Mouse (Mus musculus) forebrain, embryonic 13.5 days (tissue): Measurements from ENCODE around the gene Avpr1b. TPM values are rescaled to one million over a fixed set of nuclear protein-coding genes. Genes with fewer than 3 reads are reported as not detected.
A peak's percentile ranks its signal among the peaks of the same experiment; 100 is the strongest.
"Not testable (repeated sequence)": the region's sequence is repeated elsewhere in the genome, so short reads cannot be mapped to it uniquely, and the experiment has no call there.

ENCODE experiments used
- ATAC-seq: fragments of 200-750 bp; cut with Nextera tagmentation; 2 replicates; pipeline ENCODE4 v1.8.0; 2017
- H3K27ac ChIP-seq: fragments of 300-500 bp; sonication (generic); 2 replicates; pipeline ENCODE4 v1.5.1; 2015; ENCODE audit warnings: inconsistent platforms, mild to moderate bottlenecking, moderate library complexity
- H3K27me3 ChIP-seq: fragments of 300-500 bp; sonication (generic); 2 replicates; pipeline ENCODE4 v1.6.1; 2015; ENCODE audit warnings: mild to moderate bottlenecking, inconsistent platforms
- H3K36me3 ChIP-seq: fragments of 300-500 bp; sonication (generic); 2 replicates; pipeline ENCODE4 v1.6.1; 2015; ENCODE audit warnings: mild to moderate bottlenecking, inconsistent platforms; ENCODE audit not compliant: poor library complexity, severe bottlenecking
- H3K4me1 ChIP-seq: fragments of 300-500 bp; sonication (generic); 2 replicates; pipeline ENCODE4 v1.6.1; 2015; ENCODE audit warnings: inconsistent platforms
- H3K4me2 ChIP-seq: fragments of 300-500 bp; sonication (generic); 2 replicates; pipeline ENCODE4 v1.6.1; 2015; ENCODE audit warnings: inconsistent platforms, mild to moderate bottlenecking, moderate library complexity
- H3K4me3 ChIP-seq: fragments of 300-500 bp; sonication (generic); 2 replicates; pipeline ENCODE4 v1.5.1; 2015; ENCODE audit warnings: mild to moderate bottlenecking, inconsistent platforms
- H3K9ac ChIP-seq: fragments of 300-500 bp; sonication (generic); 2 replicates; pipeline ENCODE4 v1.6.1; 2015; ENCODE audit warnings: mild to moderate bottlenecking, inconsistent platforms
- H3K9me3 ChIP-seq: fragments of 300-500 bp; sonication (generic); replicated peaks from 2 replicates; pipeline ENCODE4 v1.6.1; 2016; ENCODE audit warnings: inconsistent platforms
- WGBS: fragments of 180-500 bp; shearing (Covaris S2); methylation state at CpG from one replicate; pipeline ENCODE4 v1.1.7; 2015; 5-methylcytosine and 5-hydroxymethylcytosine counted together
- polyA plus RNA-seq: library from polyadenylated mRNA; unstranded; fragments of >200 nt; fragmentation: Nextera tagmentation; extraction: Ambion mirVana; gene quantifications from 2 replicates; pipeline ENCODE4 v1.2.1, GENCODE M21; 2015

The Avpr1b gene
- polyA plus RNA-seq, 1 experiment from 2014 or later, result not detected

DNA sequence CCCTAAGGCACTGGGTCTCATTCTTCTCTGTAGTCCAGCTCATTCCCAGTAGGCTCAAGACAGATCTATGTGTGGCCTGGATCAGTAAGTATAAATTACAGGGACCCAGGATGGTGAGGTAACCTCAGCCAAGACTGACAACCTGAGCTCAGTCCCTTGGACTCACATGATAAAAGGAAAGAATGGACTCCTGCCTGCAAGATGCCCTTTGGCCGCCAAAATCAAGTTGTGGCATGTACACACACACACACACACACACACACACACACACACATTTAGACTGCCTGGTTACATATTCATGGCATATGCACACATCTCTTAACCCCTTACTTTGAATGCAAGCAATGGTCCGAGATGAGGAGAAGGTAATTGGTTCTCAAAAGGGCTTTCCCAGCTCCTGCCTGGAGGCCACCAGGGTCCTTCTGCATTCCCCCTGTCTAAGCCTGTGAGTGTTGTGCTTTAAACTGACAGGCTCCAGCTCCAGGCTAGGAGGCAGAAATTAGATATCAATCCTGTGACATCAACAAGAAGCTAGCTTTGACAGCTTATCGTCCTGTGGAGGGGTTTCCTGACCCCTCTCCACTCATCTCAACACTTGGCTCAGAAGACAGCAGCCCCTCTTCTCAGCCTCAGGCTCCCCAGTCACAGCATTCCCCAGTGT, 25.3 kb downstream of the Avpr1b start:
- ATAC-seq, result no peak
- Histone ChIP-seq H3K4me2 (no peak overlapping the region), H3K36me3 (no peaks in the 10 kb centered on the region), H3K9ac (no peak overlapping the region), H3K4me1 (no peaks in the 10 kb centered on the region), H3K27ac (no peak overlapping the region), H3K9me3 (no peaks in the 10 kb centered on the region; the same call in 1 of the 2 replicates), H3K4me3 (no peak overlapping the region), H3K27me3 (no peaks in the 10 kb centered on the region)
- WGBS, result 66% methylated on average over 3 of the region's 3 CpGs

- no peak overlapping the region for H3K9ac ChIP-seq
- H3K4me3 ChIP-seq, result no peak overlapping the region
- no peaks in the 10 kb centered on the region for H3K9me3 ChIP-seq
- 84% methylated on average over 6 of the region's 6 CpGs for WGBS
- H3K4me1 ChIP-seq, result no peaks in the 10 kb centered on the region
- no peaks in the 10 kb centered on the region for H3K27me3 ChIP-seq
- no peak overlapping the region for H3K4me2 ChIP-seq
- ATAC-seq, result no peak
- no peaks in the 10 kb centered on the region for H3K36me3 ChIP-seq
- H3K27ac ChIP-seq, result no peak overlapping the region
Observed at GRCm38 (mm10) chr1:131626200-131626599, 27.2 kb downstream of the Avpr1b start.

GRCm38 (mm10) chr1:131632216-131632615, 33.2 kb downstream of the Avpr1b start:
- ATAC-seq, H3K27me3 ChIP-seq: not testable (repeated sequence)

GRCm38 (mm10) chr1:131634495-131634894, 35.5 kb downstream of the Avpr1b start:
- H3K4me3 ChIP-seq, result no peak overlapping the region
- H3K27ac ChIP-seq, result no peak overlapping the region
- no peaks in the 10 kb centered on the region for H3K9me3 ChIP-seq
- H3K36me3 ChIP-seq, result no peaks in the 10 kb centered on the region
- no peaks in the 10 kb centered on the region for H3K27me3 ChIP-seq
- no peak for ATAC-seq
- no peaks in the 10 kb centered on the region for H3K4me1 ChIP-seq
- no peak overlapping the region for H3K9ac ChIP-seq
- H3K4me2 ChIP-seq, result no peak overlapping the region

More at GRCm38 (mm10) chr1:131632216-131632615, 33.2 kb downstream of the Avpr1b start:
- H3K9ac ChIP-seq, H3K27ac ChIP-seq, H3K4me3 ChIP-seq, H3K9me3 ChIP-seq, H3K4me1 ChIP-seq, H3K36me3 ChIP-seq, H3K4me2 ChIP-seq: not testable (repeated sequence)
- 27% methylated on average over 6 of the region's 6 CpGs for WGBS

DNA sequence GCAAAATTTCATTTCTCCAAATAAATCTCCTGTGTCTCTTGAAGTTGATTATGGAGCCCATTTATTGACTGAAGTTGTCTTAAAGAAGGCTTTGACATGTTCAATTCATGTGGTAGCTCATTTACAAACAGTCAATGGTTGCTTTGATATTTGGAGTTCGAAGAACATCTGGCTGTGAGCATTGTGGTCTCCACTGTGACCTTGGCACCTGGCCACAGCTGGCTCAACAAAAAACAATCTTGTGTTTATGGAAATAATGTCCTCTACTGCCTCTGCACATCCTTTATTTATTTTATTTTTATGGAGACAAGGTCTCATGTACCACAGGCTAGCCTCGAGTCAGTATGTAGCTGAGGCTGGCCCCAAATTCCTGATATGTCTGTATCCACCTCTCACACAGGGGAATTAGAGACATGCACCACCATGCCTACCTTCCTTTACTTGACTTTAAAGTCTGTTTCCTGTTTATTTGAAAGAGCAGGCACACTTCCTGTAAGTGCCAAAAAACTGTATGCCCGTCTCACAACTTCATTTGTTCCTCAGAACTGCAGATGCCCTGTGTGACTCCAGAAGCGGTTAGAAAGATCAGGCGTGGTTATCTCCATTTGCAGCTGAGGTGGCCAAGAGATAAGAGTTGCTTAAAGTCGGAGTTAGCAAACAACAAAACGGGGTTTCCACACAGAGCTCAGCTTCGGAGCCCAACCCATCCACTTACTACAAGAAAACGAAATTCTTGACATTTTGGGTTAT, 38.9 kb downstream of the Avpr1b start, which contains the start of gene Ctse:
Ctse (plus strand) TSS at position 516 of the 750 bp plus-strand sequence.
- Histone ChIP-seq H3K36me3 (no peaks in the 10 kb centered on the region), H3K27ac (no peak within 1 kb of the TSS), H3K9ac (no peak within 1 kb of the TSS), H3K4me1 (no peaks in the 10 kb centered on the region), H3K27me3 (no peaks in the 10 kb centered on the region), H3K4me3 (no peak within 1 kb of the TSS), H3K4me2 (no peak within 1 kb of the TSS), H3K9me3 (no peaks in the 10 kb centered on the region)
- ATAC-seq, result no peak
- 88% methylated on average over 9 of the region's 9 CpGs for WGBS

GRCm38 (mm10) chr1:131638541-131639421, 39.7 kb downstream of the Avpr1b start:
- 91% methylated on average over 9 of the region's 9 CpGs for WGBS
- H3K4me1 ChIP-seq, result no peaks in the 10 kb centered on the region
- H3K4me2 ChIP-seq, result no peak overlapping the region
- no peak overlapping the region for H3K27ac ChIP-seq
- H3K27me3 ChIP-seq, result no peaks in the 10 kb centered on the region
- H3K36me3 ChIP-seq, result no peaks in the 10 kb centered on the region
- no peak overlapping the region for H3K4me3 ChIP-seq
- no peaks in the 10 kb centered on the region for H3K9me3 ChIP-seq
- ATAC-seq, result no peak
- H3K9ac ChIP-seq, result no peak overlapping the region

DNA sequence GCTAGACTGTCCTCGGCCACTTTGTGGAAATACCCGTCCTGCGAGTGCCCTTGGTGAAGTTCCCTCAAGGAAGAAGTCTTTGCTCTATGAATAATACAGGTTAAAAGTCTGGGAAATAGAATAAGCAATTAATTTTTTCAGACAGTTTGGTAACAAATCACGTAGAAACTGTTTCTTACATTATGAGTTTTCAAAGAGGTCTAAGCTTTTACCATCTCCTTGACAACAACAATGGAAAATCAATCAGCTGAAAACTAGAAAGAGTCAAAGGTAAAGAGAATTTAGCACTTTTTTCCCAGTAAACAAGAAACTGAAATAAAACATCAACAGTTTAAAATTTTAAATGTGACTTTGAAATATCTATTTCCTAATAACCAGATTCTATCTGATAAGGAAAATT, 41.0 kb downstream of the Avpr1b start:
- WGBS, result 86% methylated on average over 4 of the region's 4 CpGs
- Histone ChIP-seq H3K36me3 (no peaks in the 10 kb centered on the region), H3K4me1 (no peaks in the 10 kb centered on the region)

GRCm38 (mm10) chr1:131641565-131641964, 42.5 kb downstream of the Avpr1b start:
- Histone ChIP-seq H3K27ac (no peak overlapping the region), H3K36me3 (no peaks in the 10 kb centered on the region), H3K4me1 (no peaks in the 10 kb centered on the region), H3K4me3 (no peak overlapping the region), H3K4me2 (no peak overlapping the region), H3K9me3 (no peaks in the 10 kb centered on the region), H3K9ac (no peak overlapping the region), H3K27me3 (no peaks in the 10 kb centered on the region)
- WGBS, result 93% methylated on average over 13 of the region's 13 CpGs
- ATAC-seq, result no peak

More for the DNA sequence above, 41.0 kb downstream of the Avpr1b start:
- no peak for ATAC-seq
- Histone ChIP-seq H3K27me3 (no peaks in the 10 kb centered on the region), H3K4me2 (no peak overlapping the region), H3K9ac (no peak overlapping the region), H3K4me3 (no peak overlapping the region), H3K27ac (no peak overlapping the region), H3K9me3 (no peaks in the 10 kb centered on the region)

GRCm38 (mm10) chr1:131642251-131642650, 43.2 kb downstream of the Avpr1b start:
- no peaks in the 10 kb centered on the region for H3K4me1 ChIP-seq
- H3K36me3 ChIP-seq, result no peaks in the 10 kb centered on the region
- no peak overlapping the region for H3K27ac ChIP-seq
- ATAC-seq, result no peak
- no peaks in the 10 kb centered on the region for H3K27me3 ChIP-seq
- no peak overlapping the region for H3K4me3 ChIP-seq
- 95% methylated on average over 2 of the region's 2 CpGs for WGBS
- no peaks in the 10 kb centered on the region for H3K9me3 ChIP-seq
- no peak overlapping the region for H3K9ac ChIP-seq
- H3K4me2 ChIP-seq, result no peak overlapping the region

DNA sequence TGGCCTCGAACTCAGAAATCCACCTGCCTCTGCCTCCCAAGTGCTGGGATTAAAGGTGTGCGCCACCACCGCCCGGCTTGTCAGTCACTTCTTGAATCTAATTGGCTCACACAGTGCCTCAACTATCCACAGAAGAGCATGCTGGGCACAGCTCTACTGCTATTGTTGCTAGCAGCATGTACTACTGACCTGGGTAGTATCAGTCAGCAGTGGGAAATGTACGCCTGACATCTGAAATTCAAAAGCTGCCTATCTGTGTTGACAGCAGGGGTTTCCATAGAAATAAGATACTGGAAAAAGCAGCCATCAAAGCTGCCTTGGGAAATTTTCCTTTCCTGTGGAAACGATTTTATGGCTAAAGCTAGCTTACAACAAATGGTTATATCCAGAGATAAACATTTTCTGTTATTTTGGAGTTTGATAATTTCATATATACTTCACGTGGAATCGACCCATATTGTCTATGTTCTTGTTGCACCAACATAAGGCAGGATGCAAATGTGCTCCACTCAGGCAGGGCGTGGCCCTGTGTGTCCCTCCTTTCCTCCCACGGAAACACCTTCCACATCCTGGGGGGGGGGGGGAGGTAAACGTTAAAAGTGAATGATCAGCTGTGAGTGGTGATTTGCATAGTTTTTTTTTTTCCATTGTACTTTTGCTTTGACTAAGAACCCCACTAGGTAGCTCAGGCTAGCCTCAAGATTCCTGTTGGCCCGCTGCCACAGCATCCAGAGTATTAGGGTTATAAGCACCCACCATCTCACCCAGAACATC, 53.8 kb downstream of the Avpr1b start:
- WGBS, result 77% methylated on average over 12 of the region's 12 CpGs
- Histone ChIP-seq H3K4me3 (no peak overlapping the region), H3K27ac (no peak overlapping the region), H3K4me2 (no peak overlapping the region), H3K36me3 (no peaks in the 10 kb centered on the region), H3K9me3 (no peaks in the 10 kb centered on the region), H3K4me1 (peaks cover 5% of the 10 kb centered on the region), H3K9ac (no peak overlapping the region), H3K27me3 (no peaks in the 10 kb centered on the region)
- 0 out of 2 replicates have a peak, but pooled peaks have one; percentile 27 for ATAC-seq

DNA sequence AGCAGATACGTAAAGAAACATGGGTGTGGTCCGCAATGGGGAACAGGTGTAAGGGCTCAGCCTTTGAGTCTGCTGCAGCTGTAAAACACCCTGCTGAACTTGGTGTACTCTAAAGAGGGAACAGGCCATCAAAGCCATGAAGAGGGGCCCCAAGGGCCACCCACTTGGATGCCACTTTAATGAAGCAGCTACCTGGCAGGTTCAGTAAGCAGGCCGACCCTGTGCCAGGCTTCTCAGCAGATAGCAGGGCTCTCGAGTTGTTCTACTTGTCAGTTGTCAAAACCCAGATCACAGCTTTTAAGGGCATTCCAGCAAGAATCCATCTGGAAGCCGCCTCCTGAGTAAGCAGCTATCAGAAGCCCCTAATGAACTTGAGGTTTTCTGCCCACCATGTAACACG, 56.6 kb downstream of the Avpr1b start:
- H3K4me3 ChIP-seq, result no peak overlapping the region
- H3K9ac ChIP-seq, result no peak overlapping the region
- H3K27ac ChIP-seq, result no peak overlapping the region
- H3K4me2 ChIP-seq, result no peak overlapping the region
- no peaks in the 10 kb centered on the region for H3K36me3 ChIP-seq
- WGBS, result 82% methylated on average over 6 of the region's 6 CpGs
- ATAC-seq, result no peak
- no peaks in the 10 kb centered on the region for H3K9me3 ChIP-seq
- H3K4me1 ChIP-seq, result peaks cover 5% of the 10 kb centered on the region
- no peaks in the 10 kb centered on the region for H3K27me3 ChIP-seq
